Comparison of ENCODE assay signal across 20 mouse cellular contexts in the genomic region with DNA sequence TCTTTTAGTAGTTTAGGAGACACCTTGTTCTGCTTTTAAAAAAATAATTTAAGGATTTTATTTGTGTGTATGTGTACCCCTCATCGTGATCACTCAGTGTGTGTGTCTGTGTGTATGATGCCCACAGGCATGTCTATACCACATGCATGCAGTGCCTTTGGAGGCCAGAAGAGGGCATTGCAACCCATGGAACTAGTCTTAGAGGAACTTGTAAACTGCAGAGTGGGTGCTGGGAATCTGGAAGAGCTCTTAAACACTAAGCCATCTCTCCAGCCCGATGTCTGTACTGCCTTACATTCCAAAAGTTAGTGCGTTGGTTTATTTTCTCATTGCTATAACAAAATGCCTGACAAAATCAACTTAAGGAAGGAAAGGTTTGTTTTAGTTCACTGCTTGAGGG. TPM values are rescaled to one million over a fixed set of nuclear protein-coding genes. Genes with fewer than 3 reads are reported as not detected.
DNase-seq lines count a peak whose midpoint lies in the region; ATAC-seq and TF ChIP-seq lines count a peak whose summit lies in the region.
"Had no signal": no experiment of that assay in that cellular context is flagged by ENCODE, and none has a peak within 500 bp of the region (broad histone marks: within the 10 kb centered on the region; RNA-seq: fewer than 3 reads in every experiment).

No protein-coding gene starts in this region.

- no peak for DNase-seq in layer of hippocampus, adult 2 months (ENCODE audit: low spot score in 2 of 2)
- no peak for DNase-seq in layer of hippocampus, adult 11-12 months (ENCODE audit: low spot score)
- DNase-seq in neural tube, embryonic 11.5 days (ENCODE audit: low spot score) = peak; percentile 11
- DNase-seq in neural tube, embryonic 10.5 days (ENCODE audit: extremely low spot score, low spot score) = no peak
- peak; percentile 21 for DNase-seq in induced T-regulatory cell, adult 2 months (ENCODE audit: low read depth)
- DNase-seq in spleen, postnatal 36 days (ENCODE audit: low spot score in 2 of 2) = no peak
- DNase-seq: cerebellum, adult 9-11 months; embryo, embryonic 11 days; heart, postnatal 4 days; layer of hippocampus, postnatal 36 days; liver, embryonic 13.5 days; retina, postnatal 1 day; thymus, postnatal 25 days had no signal

- no peak for ATAC-seq in neural tube, embryonic 11.5 days (ENCODE audit: insufficient read depth, low FRiP score, low TSS enrichment)

- 95% methylated on average over 3 of the region's 3 CpGs for WGBS in neural tube, embryonic 11.5 days

- no peak overlapping the region for H3K9ac ChIP-seq in neural tube, embryonic 11.5 days (ENCODE audit: low read length)
- H3K9ac ChIP-seq: forebrain, embryonic 12.5 days; heart, embryonic 12.5 days; kidney, embryonic 15.5 days; liver, embryonic 13.5 days; stomach, embryonic 15.5 days had no signal

- no peak overlapping the region for H3K4me2 ChIP-seq in neural tube, embryonic 11.5 days (ENCODE audit: low read depth)
- H3K4me2 ChIP-seq: forebrain, embryonic 12.5 days; heart, embryonic 12.5 days; kidney, embryonic 15.5 days; liver, embryonic 13.5 days; stomach, embryonic 15.5 days had no signal

- no peaks in the 10 kb centered on the region for H3K9me3 ChIP-seq in neural tube, embryonic 11.5 days (ENCODE audit: control insufficient read depth, low read length)
- H3K9me3 ChIP-seq in E14TG2a.4 (ENCODE audit: low read length) = 0 out of 2 replicates have a peak, but pooled peaks cover 4% of the 10 kb centered on the region
- H3K9me3 ChIP-seq: kidney, embryonic 15.5 days; liver, embryonic 13.5 days; stomach, embryonic 15.5 days had no signal

- no peak overlapping the region for H3K27ac ChIP-seq in layer of hippocampus, adult 2 months
- H3K27ac ChIP-seq in neural tube, embryonic 11.5 days (ENCODE audit: low read depth, low read length) = no peak overlapping the region
- H3K27ac ChIP-seq: forebrain, embryonic 12.5 days; kidney, embryonic 15.5 days; liver, embryonic 13.5 days; stomach, embryonic 15.5 days had no signal

- H3K36me3 ChIP-seq in neural tube, embryonic 11.5 days (ENCODE audit: control insufficient read depth, insufficient read depth, low read length) = peaks cover 12% of the 10 kb centered on the region
- peaks cover 72% of the 10 kb centered on the region for H3K36me3 ChIP-seq in E14TG2a.4 (ENCODE audit: insufficient read depth, low read length)
- H3K36me3 ChIP-seq: liver, embryonic 13.5 days had no signal

- no peaks in the 10 kb centered on the region for H3K27me3 ChIP-seq in neural tube, embryonic 11.5 days (ENCODE audit: control insufficient read depth, insufficient read depth, low read length)
- H3K27me3 ChIP-seq in E14TG2a.4 (ENCODE audit: insufficient read depth, low read length) = no peaks in the 10 kb centered on the region
- H3K27me3 ChIP-seq: forebrain, embryonic 12.5 days; heart, embryonic 12.5 days; kidney, embryonic 15.5 days; stomach, embryonic 15.5 days had no signal

- peak; percentile 23; the same call in 1 of the 2 replicates for TF ChIP-seq CTCF in layer of hippocampus, adult 2 months (conservative IDR thresholded peaks at IDR 0.05)
- peak; percentile 42 for TF ChIP-seq CTCF in E14TG2a.4 (conservative IDR thresholded peaks at IDR 0.05; ENCODE audit: low read length)

- no peak overlapping the region for H3K4me3 ChIP-seq in layer of hippocampus, adult 2 months
- H3K4me3 ChIP-seq in neural tube, embryonic 11.5 days (ENCODE audit: low read depth, low read length) = no peak overlapping the region
- H3K4me3 ChIP-seq in E14TG2a.4 (replicated peaks; ENCODE audit: low read length) = no peak overlapping the region
- H3K4me3 ChIP-seq: forebrain, embryonic 12.5 days; heart, embryonic 12.5 days; kidney, embryonic 15.5 days; liver, embryonic 13.5 days; myocyte; stomach, embryonic 15.5 days had no signal

- H3K4me1 ChIP-seq in neural tube, embryonic 11.5 days (ENCODE audit: control insufficient read depth, insufficient read depth, low read length) = peaks cover 4% of the 10 kb centered on the region; the same call in 1 of the 2 replicates
- peaks cover 22% of the 10 kb centered on the region for H3K4me1 ChIP-seq in E14TG2a.4 (replicated peaks; ENCODE audit: low read depth, low read length)
- H3K4me1 ChIP-seq: liver, embryonic 13.5 days; stomach, embryonic 15.5 days had no signal

RNA-seq across cellular contexts. Expression of gene B3gnt5, which starts 6.1 kb away (rescaled TPM):
- total RNA-seq in layer of hippocampus, adult 2 months (2021) = under 1 TPM; 0.54 to 0.61 TPM
- 51.6 and 52.2 TPM in 2 replicates for polyA plus RNA-seq in neural tube, embryonic 11.5 days (2014; fragmentation: Nextera tagmentation; extraction: Ambion mirVana)

RNA-seq across cellular contexts. Expression of gene Lamp3, which starts 59.9 kb away (rescaled TPM):
- total RNA-seq in layer of hippocampus, adult 2 months (2021) = under 1 TPM; 0.10 TPM
- polyA plus RNA-seq in neural tube, embryonic 11.5 days (2014; fragmentation: Nextera tagmentation; extraction: Ambion mirVana) = not detected in 2 replicates
- polyA plus RNA-seq: forebrain, embryonic 12.5 days; kidney, embryonic 15.5 days; myocyte; small intestine, adult 2 months had no signal

Comparison
In these comparisons a context has a peak if more than half of its experiments do, and no peak if none do; other contexts are left out.
1. DNase-seq: peak in neural tube, embryonic 11.5 days (single experiment) and induced T-regulatory cell, adult 2 months (single experiment); none in layer of hippocampus, adult 2 months (0 of 2), layer of hippocampus, adult 11-12 months (single experiment), neural tube, embryonic 10.5 days (single experiment) and spleen, postnatal 36 days (0 of 2).